Mouse (Mus musculus) hindbrain, embryonic 14.5 days (tissue): ENCODE results near the gene Nkain1. TPM values are rescaled to one million over a fixed set of nuclear protein-coding genes. Genes with fewer than 3 reads are reported as not detected.

ENCODE experiments used
- ATAC-seq: fragments of 200-750 bp; cut with Nextera tagmentation; 2 replicates; pipeline ENCODE4 v1.8.0; 2017; ENCODE audit warnings: moderate number of reproducible peaks, mild to moderate bottlenecking, moderate TSS enrichment, moderate library complexity; ENCODE audit not compliant: low FRiP score
- DNase-seq: peaks from one replicate; pipeline ENCODE4 v3.0.0-alpha.2; 2015; ENCODE audit warnings: low spot score
- H3K27ac ChIP-seq: fragments of 300-500 bp; sonication (generic); 2 replicates; pipeline ENCODE4 v1.5.1; 2014; ENCODE audit warnings: mild to moderate bottlenecking, moderate library complexity
- H3K27me3 ChIP-seq: fragments of 300-500 bp; sonication (generic); 2 replicates; pipeline ENCODE4 v1.6.1; 2014; ENCODE audit warnings: mild to moderate bottlenecking, low read length, mixed read lengths; ENCODE audit not compliant: control insufficient read depth, insufficient read depth
- H3K36me3 ChIP-seq: fragments of 300-500 bp; sonication (generic); replicated peaks from 2 replicates; pipeline ENCODE4 v1.6.1; 2014; ENCODE audit not compliant: control insufficient read depth, insufficient read depth
- H3K4me1 ChIP-seq: fragments of 300-500 bp; sonication (generic); replicated peaks from 2 replicates; pipeline ENCODE4 v1.6.1; 2014; ENCODE audit warnings: antibody characterized with exemption, low read length, mixed read lengths; ENCODE audit not compliant: control insufficient read depth, insufficient read depth
- H3K4me2 ChIP-seq: fragments of 300-500 bp; sonication (generic); replicated peaks from 2 replicates; pipeline ENCODE4 v1.6.1; 2014; ENCODE audit warnings: mild to moderate bottlenecking, moderate library complexity
- H3K4me3 ChIP-seq: fragments of 300-500 bp; sonication (generic); replicated peaks from 2 replicates; pipeline ENCODE4 v1.5.1; 2014; ENCODE audit warnings: mild to moderate bottlenecking, low read length
- H3K9ac ChIP-seq: fragments of 300-500 bp; sonication (generic); 2 replicates; pipeline ENCODE4 v1.6.1; 2014
- H3K9me3 ChIP-seq: fragments of 300-500 bp; sonication (generic); 2 replicates; pipeline ENCODE4 v1.6.1; 2016; ENCODE audit warnings: low read length; ENCODE audit not compliant: control insufficient read depth
- WGBS: fragments of 180-500 bp; shearing (Covaris S2); extraction: QIAGEN DNeasy Blood & Tissue Kit; methylation state at CpG from one replicate; pipeline ENCODE4 v1.1.7; 2014; 5-methylcytosine and 5-hydroxymethylcytosine counted together
- polyA plus RNA-seq: library from polyadenylated mRNA; unstranded; fragments of >200 nt; fragmentation: Nextera tagmentation; extraction: Ambion mirVana; gene quantifications from 2 replicates; pipeline ENCODE4 v1.2.1, GENCODE M21; 2014

Gene Nkain1
- polyA plus RNA-seq, 1 experiment from 2014 or later, result 20.9 TPM

- ATAC-seq (no peak), DNase-seq (no peak)
- Histone ChIP-seq H3K4me2 (no peak overlapping the region), H3K4me3 (no peak overlapping the region), H3K27ac (no peak overlapping the region), H3K9me3 (no peaks in the 10 kb centered on the region), H3K36me3 (no peaks in the 10 kb centered on the region), H3K4me1 (peaks cover 36% of the 10 kb centered on the region), H3K9ac (no peak overlapping the region), H3K27me3 (no peaks in the 10 kb centered on the region)
- WGBS, result 22% methylated on average over 5 of the region's 5 CpGs
Measured at GRCm38 (mm10) chr4:130556224-130556623, 17.7 kb downstream of the Nkain1 start.

DNA sequence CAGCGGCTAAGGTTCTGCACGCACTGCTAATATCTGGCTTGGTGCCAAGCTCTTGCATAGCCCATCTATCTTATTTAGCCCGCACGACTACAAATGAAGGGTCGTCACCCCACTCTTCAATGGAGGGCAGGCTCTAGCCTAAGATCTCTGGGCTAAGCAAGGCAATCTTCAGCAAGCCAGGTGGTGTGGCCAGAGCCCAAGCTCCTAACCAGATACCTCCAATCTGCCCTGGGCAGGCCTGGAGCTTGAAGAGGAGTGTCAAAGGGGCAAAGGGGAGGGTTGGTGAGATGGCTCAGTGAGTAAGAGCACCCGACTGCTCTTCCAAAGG is 20.9 kb downstream of the Nkain1 start:
- Histone ChIP-seq H3K4me1 (peaks cover 26% of the 10 kb centered on the region), H3K4me2 (no peak overlapping the region), H3K27me3 (no peaks in the 10 kb centered on the region), H3K27ac (peak overlapping the region; percentile 79; the same call in 1 of the 2 replicates), H3K36me3 (no peaks in the 10 kb centered on the region), H3K4me3 (no peak overlapping the region), H3K9ac (no peak overlapping the region), H3K9me3 (no peaks in the 10 kb centered on the region)
- ATAC-seq, result no peak
- DNase-seq, result no peak
- 20% methylated on average over 6 of the region's 6 CpGs for WGBS

- WGBS, result 13% methylated on average over 8 of the region's 8 CpGs
- H3K9ac ChIP-seq, result 0 out of 2 replicates have a peak overlapping the region, but pooled peaks have one; percentile 1
- peaks cover 31% of the 10 kb centered on the region for H3K4me1 ChIP-seq
- H3K27ac ChIP-seq, result peak overlapping the region; percentile 79
- H3K4me3 ChIP-seq, result no peak overlapping the region
- no peaks in the 10 kb centered on the region for H3K9me3 ChIP-seq
- no peaks in the 10 kb centered on the region for H3K27me3 ChIP-seq
- H3K4me2 ChIP-seq, result peak overlapping the region; percentile 10; the same call in 1 of the 2 replicates
- no peaks in the 10 kb centered on the region for H3K36me3 ChIP-seq
- DNase-seq (no peak), ATAC-seq (peak; percentile 39; the same call in 1 of the 2 replicates)
Measured at GRCm38 (mm10) chr4:130552312-130553120, 21.5 kb downstream of the Nkain1 start.

GRCm38 (mm10) chr4:130550511-130550910 is 23.5 kb downstream of the Nkain1 start:
- H3K27ac ChIP-seq, result 0 out of 2 replicates have a peak overlapping the region, but pooled peaks have one; percentile 49
- no peaks in the 10 kb centered on the region for H3K27me3 ChIP-seq
- no peak overlapping the region for H3K4me3 ChIP-seq
- no peak for DNase-seq
- no peaks in the 10 kb centered on the region for H3K36me3 ChIP-seq
- peaks cover 46% of the 10 kb centered on the region for H3K4me1 ChIP-seq
- no peaks in the 10 kb centered on the region for H3K9me3 ChIP-seq
- 69% methylated on average over 9 of the region's 9 CpGs for WGBS
- H3K4me2 ChIP-seq, result no peak overlapping the region
- no peak overlapping the region for H3K9ac ChIP-seq
- ATAC-seq, result no peak

- no peak for ATAC-seq
Measured at GRCm38 (mm10) chr4:130549189-130549588, 24.8 kb downstream of the Nkain1 start.

DNA sequence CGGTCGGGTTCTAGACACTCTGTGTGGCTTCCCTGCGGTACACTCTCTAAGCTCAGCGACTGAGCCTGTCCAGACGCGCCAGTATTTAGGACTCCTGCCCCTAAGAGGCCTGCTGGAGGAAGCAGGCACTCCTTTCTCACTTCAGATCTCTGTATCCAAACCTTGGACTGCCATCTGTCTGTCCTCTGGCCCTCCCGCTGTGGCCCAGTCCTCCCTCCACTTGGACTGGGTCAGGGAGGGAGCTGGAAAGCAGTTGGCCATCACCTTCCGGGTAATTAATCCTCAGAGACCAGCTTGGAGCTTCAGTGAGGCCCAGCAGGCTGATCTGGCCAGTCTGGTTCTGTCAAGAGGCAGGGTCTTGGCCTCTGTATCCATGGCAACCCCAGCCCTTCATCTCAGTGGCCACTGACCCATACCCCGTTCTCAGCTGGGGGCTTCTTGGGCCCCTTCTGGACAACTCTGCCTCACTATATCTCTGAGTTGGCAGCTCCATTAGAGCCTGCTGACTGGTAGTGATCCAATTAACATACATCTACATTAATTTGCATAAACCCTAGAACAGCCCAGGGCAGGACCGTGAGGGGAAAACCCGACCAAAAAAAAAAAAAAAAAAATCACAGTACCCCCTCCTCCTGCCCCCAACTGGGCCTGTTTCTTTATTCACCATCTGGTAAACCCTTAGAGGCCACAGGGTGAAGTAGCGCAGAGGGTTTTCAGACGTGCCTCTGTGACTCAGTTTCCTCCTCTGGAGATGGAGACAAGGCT is 27.0 kb downstream of the Nkain1 start:
- peak overlapping the region; percentile 61 for H3K27ac ChIP-seq
- no peak overlapping the region for H3K4me3 ChIP-seq
- no peak for DNase-seq
- no peaks in the 10 kb centered on the region for H3K27me3 ChIP-seq
- H3K36me3 ChIP-seq, result no peaks in the 10 kb centered on the region
- no peak overlapping the region; the same call in 1 of the 2 replicates for H3K4me2 ChIP-seq
- H3K4me1 ChIP-seq, result peaks cover 56% of the 10 kb centered on the region
- WGBS, result 6% methylated on average over 13 of the region's 13 CpGs
- peak; percentile 69 for ATAC-seq
- H3K9ac ChIP-seq, result peak overlapping the region; percentile 35; the same call in 1 of the 2 replicates
- H3K9me3 ChIP-seq, result no peaks in the 10 kb centered on the region

More at GRCm38 (mm10) chr4:130549189-130549588, 24.8 kb downstream of the Nkain1 start:
- WGBS, result 91% methylated on average over 8 of the region's 8 CpGs
- Histone ChIP-seq H3K9ac (no peak overlapping the region), H3K4me3 (no peak overlapping the region), H3K9me3 (no peaks in the 10 kb centered on the region), H3K27ac (peak overlapping the region; percentile 49), H3K27me3 (no peaks in the 10 kb centered on the region), H3K4me2 (no peak overlapping the region), H3K4me1 (peaks cover 57% of the 10 kb centered on the region), H3K36me3 (no peaks in the 10 kb centered on the region)
- no peak for DNase-seq

DNA sequence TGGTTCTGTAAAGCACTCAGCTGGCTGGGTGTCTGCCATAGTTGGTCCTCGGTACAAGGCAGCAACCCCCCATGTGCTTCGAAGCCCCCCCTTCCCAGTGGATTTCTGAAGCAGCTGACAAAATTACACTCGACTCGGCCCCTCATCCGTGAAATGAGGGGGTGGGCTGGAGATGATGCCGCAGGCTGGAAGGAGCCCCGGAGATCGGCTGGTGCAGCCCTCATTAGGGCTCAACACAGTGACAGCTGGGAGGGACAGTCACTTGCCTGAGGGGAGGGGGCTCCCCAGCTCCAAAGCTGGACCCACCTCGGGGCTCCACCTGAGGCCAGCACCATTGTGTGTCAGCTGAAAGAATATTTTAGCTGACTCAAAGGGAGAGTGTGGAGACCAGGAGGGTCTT is 29.6 kb downstream of the Nkain1 start:
- 9% methylated on average over 9 of the region's 9 CpGs for WGBS
- peak overlapping the region; percentile 41; the same call in 1 of the 2 replicates for H3K9ac ChIP-seq
- no peaks in the 10 kb centered on the region for H3K9me3 ChIP-seq
- DNase-seq (no peak), ATAC-seq (peak; percentile 38; the same call in 1 of the 2 replicates)
- H3K4me2 ChIP-seq, result peak overlapping the region; percentile 17
- H3K4me3 ChIP-seq, result no peak overlapping the region
- H3K36me3 ChIP-seq, result no peaks in the 10 kb centered on the region
- H3K4me1 ChIP-seq, result peaks cover 47% of the 10 kb centered on the region
- peak overlapping the region; percentile 82 for H3K27ac ChIP-seq
- no peaks in the 10 kb centered on the region for H3K27me3 ChIP-seq

- Histone ChIP-seq H3K4me2 (no peak overlapping the region), H3K27ac (peak overlapping the region; percentile 82; the same call in 1 of the 2 replicates), H3K4me1 (peaks cover 43% of the 10 kb centered on the region), H3K27me3 (no peaks in the 10 kb centered on the region), H3K9me3 (no peaks in the 10 kb centered on the region), H3K36me3 (no peaks in the 10 kb centered on the region; the same call in 1 of the 2 replicates), H3K4me3 (no peak overlapping the region), H3K9ac (no peak overlapping the region)
- ATAC-seq (no peak), DNase-seq (no peak)
- WGBS, result 63% methylated on average over 4 of the region's 4 CpGs
Measured at GRCm38 (mm10) chr4:130543121-130543520, 30.9 kb downstream of the Nkain1 start.

DNA sequence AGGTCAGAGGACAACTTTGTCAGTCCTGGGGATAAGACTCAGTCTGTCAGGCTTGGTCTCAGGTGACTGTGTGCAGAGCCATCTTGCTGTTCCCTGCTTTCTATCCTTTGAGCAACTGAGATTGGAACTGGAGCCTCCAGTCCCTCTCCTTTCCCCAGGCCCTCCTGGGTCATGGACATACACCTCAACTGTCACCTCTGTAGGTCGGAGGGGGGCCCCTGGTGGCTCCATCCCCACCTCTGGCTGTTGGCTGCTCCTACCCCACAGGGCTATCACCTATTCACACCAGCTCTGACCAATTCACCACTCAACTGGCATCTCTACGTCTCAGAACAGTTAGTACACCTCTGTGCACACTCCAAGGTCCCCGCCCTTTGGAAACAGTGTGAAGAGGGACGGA is 33.1 kb downstream of the Nkain1 start:
- 89% methylated on average over 4 of the region's 4 CpGs for WGBS
- DNase-seq, result no peak
- no peaks in the 10 kb centered on the region for H3K9me3 ChIP-seq

More for the DNA sequence above, 33.1 kb downstream of the Nkain1 start:
- no peak overlapping the region for H3K27ac ChIP-seq
- H3K27me3 ChIP-seq, result no peaks in the 10 kb centered on the region
- H3K4me1 ChIP-seq, result peaks cover 22% of the 10 kb centered on the region
- no peak overlapping the region for H3K9ac ChIP-seq
- no peak overlapping the region for H3K4me3 ChIP-seq
- peaks cover 8% of the 10 kb centered on the region for H3K36me3 ChIP-seq
- H3K4me2 ChIP-seq, result no peak overlapping the region
- no peak for ATAC-seq
